Mouse (Mus musculus): Measurements from ENCODE around the gene Mapk8ip3. TPM values are rescaled to one million over a fixed set of nuclear protein-coding genes. Genes with fewer than 3 reads are reported as not detected.

Mapk8ip3 gene
- polyA plus RNA-seq, 1 experiment: 51.7 TPM

DNA sequence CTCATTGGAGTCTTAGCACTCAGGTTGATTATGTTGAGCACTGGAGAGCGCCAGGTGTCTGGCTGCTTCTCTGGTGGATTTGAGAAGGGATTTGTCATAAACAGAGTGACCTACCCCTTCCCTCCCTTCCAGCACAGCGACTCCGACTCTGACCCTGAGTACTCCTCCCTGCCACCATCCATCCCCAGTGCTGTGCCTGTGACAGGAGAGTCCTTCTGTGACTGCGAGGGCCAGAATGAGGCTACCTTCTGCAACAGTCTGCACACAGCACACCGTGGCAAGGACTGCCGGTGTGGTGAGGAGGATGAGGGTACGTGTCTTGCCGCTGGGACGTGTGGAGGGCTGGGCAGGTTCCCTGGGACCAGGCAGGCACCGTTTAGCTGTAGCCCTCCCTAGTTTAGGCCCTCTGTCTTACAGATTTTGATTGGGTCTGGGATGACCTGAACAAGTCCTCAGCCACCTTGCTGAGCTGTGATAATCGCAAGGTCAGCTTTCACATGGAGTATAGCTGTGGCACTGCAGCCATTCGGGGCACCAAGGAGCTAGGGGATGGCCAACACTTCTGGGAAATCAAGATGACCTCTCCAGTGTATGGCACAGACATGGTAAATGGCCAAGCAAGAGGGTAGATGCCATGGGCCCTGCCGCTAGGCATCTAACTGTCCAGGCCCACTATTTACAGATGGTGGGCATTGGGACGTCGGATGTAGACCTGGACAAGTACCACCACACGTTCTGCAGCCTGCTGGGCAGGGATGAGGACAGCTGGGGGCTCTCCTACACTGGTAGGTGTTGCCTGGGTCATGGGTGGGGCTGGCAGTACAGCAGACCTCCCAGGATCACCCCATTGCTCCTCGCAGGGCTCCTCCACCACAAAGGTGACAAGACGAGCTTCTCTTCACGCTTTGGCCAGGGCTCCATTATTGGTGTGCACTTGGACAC is 46.4 kb downstream of the Mapk8ip3 start:
- WGBS: 82% methylated on average over 19 of the region's 19 CpGs
- no peaks in the 10 kb centered on the region for H3K27me3 ChIP-seq (ENCODE audit: control insufficient read depth, insufficient read depth, low read length)
- peaks cover 10% of the 10 kb centered on the region for H3K4me1 ChIP-seq (ENCODE audit: control insufficient read depth, insufficient read depth, insufficient read length, low read length)
- peaks cover 27% of the 10 kb centered on the region for H3K36me3 ChIP-seq (ENCODE audit: control insufficient read depth, insufficient read depth, low read length)
- TF ChIP-seq POLR2A (IDR thresholded peaks at IDR 0.05; ENCODE audit: low read depth, low read length) (no peak), CTCF (IDR thresholded peaks at IDR 0.05; ENCODE audit: extremely low read depth, insufficient read length, insufficient replicate concordance, low read depth, low read length) (no peak)
- H3K27ac ChIP-seq (ENCODE audit: insufficient read depth, low read depth, low read length): no peak overlapping the region
- no peak overlapping the region for H3K4me3 ChIP-seq (ENCODE audit: low read depth, low read length)

DNA sequence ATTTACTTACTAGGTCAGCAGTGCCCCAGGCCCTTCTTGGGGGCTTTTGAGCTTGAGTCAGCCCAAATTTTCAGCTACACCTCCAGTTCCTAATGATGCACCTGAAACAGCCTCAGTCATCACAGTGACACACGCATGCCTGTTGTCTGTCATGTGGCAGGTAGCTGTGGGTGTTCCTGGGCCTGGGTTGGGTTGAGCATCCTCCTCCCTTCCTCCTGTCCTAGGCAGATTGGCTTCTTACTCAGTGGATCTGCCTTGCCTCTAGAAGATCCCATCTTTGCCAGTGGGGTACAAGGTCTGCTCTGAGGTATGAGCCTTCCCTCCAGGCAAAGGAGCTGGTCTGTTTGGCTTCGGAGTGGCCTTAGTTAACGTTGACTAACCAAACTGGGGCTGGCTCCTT is 47.9 kb downstream of the Mapk8ip3 start:
- H3K4me3 ChIP-seq (ENCODE audit: low read depth, low read length): no peak overlapping the region
- H3K27me3 ChIP-seq (ENCODE audit: control insufficient read depth, insufficient read depth, low read length): no peaks in the 10 kb centered on the region
- 75% methylated on average over 3 of the region's 3 CpGs for WGBS
- H3K36me3 ChIP-seq (ENCODE audit: control insufficient read depth, insufficient read depth, low read length): peaks cover 34% of the 10 kb centered on the region
- H3K4me1 ChIP-seq (ENCODE audit: control insufficient read depth, insufficient read depth, insufficient read length, low read length): peaks cover 13% of the 10 kb centered on the region
- no peak overlapping the region for H3K27ac ChIP-seq (ENCODE audit: insufficient read depth, low read depth, low read length)
- no peak for TF ChIP-seq POLR2A (IDR thresholded peaks at IDR 0.05; ENCODE audit: low read depth, low read length)
- TF ChIP-seq CTCF (IDR thresholded peaks at IDR 0.05; ENCODE audit: extremely low read depth, insufficient read length, insufficient replicate concordance, low read depth, low read length): no peak

DNA sequence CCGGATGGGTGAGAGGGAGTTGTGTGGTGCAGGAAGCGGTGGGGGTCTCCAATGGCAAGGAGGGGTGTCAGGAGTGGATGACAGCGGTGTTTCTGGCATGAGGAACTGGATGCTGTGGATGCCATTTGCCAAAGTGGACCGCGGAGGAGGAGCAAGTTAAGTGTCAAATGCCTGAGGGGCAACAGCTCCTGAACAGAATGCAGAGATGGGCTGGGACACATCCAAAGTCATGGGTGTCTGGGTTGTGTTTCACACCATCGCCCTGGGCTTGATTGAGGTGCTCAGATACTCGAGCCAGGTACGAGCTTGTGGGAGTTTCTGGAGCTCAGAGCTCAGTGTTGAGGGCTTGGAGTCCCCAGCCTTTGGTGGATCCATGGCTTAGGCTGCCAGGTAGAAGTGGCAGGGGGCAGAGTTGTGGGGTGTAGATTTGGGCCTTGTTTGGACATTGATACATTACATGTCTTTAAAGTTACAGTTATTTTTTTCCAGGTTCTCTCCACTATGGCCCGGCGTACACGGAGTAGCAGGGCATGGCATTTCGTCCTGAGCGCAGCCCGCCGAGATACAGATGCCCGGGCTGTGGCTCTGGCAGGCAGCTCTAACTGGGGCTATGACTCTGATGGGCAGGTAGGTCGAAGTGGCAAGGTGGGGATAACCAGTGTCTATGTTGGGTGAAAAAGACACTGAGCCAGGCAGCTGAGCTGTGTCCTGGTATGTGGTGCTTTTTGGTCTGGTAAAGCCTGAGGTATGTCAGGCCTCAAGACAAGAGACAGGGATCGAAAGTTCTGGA is 49.3 kb downstream of the Mapk8ip3 start:
- Histone ChIP-seq H3K36me3 (ENCODE audit: control insufficient read depth, insufficient read depth, low read length) (peaks cover 35% of the 10 kb centered on the region), H3K27ac (ENCODE audit: insufficient read depth, low read depth, low read length) (no peak overlapping the region), H3K4me3 (ENCODE audit: low read depth, low read length) (peak overlapping the region; percentile 79), H3K4me1 (ENCODE audit: control insufficient read depth, insufficient read depth, insufficient read length, low read length) (peaks cover 13% of the 10 kb centered on the region), H3K27me3 (ENCODE audit: control insufficient read depth, insufficient read depth, low read length) (no peaks in the 10 kb centered on the region)
- WGBS: 52% methylated on average over 18 of the region's 18 CpGs
- TF ChIP-seq POLR2A (IDR thresholded peaks at IDR 0.05; ENCODE audit: low read depth, low read length) (no peak), CTCF (IDR thresholded peaks at IDR 0.05; ENCODE audit: extremely low read depth, insufficient read length, insufficient replicate concordance, low read depth, low read length) (no peak)

DNA sequence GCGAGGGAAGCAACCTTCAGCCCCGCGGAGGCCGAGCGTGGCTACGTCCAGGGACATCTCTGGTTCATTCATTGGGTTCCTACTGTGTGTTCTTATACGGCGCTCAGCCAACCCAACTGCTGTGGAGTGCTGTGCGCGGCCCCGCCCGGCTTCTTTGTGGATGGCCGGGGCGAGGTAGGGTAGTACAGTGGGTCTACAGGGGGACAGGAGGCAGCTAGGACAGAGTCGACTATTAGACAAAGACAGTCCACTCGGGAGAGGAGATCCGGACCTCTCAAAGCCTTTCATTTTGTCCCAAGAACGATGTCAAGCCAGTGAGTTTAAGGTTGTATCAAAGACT is 49.9 kb downstream of the Mapk8ip3 start:
- H3K4me3 ChIP-seq (ENCODE audit: low read depth, low read length): peak overlapping the region; percentile 79
- H3K27me3 ChIP-seq (ENCODE audit: control insufficient read depth, insufficient read depth, low read length): no peaks in the 10 kb centered on the region
- peaks cover 30% of the 10 kb centered on the region for H3K36me3 ChIP-seq (ENCODE audit: control insufficient read depth, insufficient read depth, low read length)
- WGBS: 0% methylated on average over 18 of the region's 18 CpGs
- H3K27ac ChIP-seq (ENCODE audit: insufficient read depth, low read depth, low read length): peak overlapping the region; percentile 57
- peaks cover 13% of the 10 kb centered on the region for H3K4me1 ChIP-seq (ENCODE audit: control insufficient read depth, insufficient read depth, insufficient read length, low read length)
- no peak for TF ChIP-seq POLR2A (IDR thresholded peaks at IDR 0.05; ENCODE audit: low read depth, low read length)

DNA sequence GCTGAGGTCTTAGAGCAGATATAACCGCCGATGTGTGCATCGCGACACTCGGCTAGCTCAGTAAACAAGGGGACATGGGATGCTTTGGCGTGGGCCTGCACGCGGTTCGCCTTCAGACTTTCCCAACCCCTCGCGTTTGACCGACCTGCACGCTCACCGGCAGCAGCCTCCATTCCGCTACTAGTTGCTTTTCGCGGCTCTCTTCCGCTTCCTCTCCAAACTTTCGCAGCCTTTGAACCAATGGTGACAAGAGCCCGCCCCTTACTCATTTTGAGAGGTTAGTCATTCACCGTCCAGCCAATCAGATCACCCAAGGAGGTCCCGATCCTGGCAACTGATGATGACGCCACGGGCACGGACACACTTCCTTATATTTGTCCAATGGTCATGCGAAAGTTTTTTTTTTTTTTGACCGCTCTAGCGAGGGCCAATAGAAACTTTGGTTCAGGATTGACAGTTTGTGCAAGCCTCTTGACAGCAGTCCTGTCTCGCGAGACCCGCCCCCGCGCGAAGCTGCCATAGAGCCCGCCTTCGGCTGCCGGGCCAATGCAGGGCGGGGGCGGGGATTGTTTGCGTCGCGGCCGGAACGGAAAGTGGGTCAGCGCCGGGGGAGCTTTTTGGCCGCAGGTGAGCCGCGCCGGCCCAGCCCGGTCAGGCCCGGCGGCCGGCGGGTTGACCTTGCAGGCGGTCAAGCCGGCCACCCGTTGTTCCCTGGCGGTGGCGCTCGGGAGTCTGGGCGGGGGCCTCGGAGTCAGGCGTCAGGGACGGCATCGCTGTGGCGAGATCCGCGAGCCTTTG is 50.4 kb downstream of the Mapk8ip3 start, which contains the start of the genes Nubp2 and Spsb3:
Gene Nubp2, minus strand, starts transcription at position 216 of the 798 bp plus-strand sequence.
Gene Spsb3, plus strand, starts transcription at position 510 of the 798 bp plus-strand sequence.
- H3K4me3 ChIP-seq (ENCODE audit: low read depth, low read length): peak within 1 kb of the TSS; percentile 90
- no peaks in the 10 kb centered on the region for H3K27me3 ChIP-seq (ENCODE audit: control insufficient read depth, insufficient read depth, low read length)
- H3K36me3 ChIP-seq (ENCODE audit: control insufficient read depth, insufficient read depth, low read length): peaks cover 29% of the 10 kb centered on the region
- under 1% methylated on average over 69 of the region's 69 CpGs for WGBS
- peak within 1 kb of the TSS; percentile 57 for H3K27ac ChIP-seq (ENCODE audit: insufficient read depth, low read depth, low read length)
- H3K4me1 ChIP-seq (ENCODE audit: control insufficient read depth, insufficient read depth, insufficient read length, low read length): peaks cover 13% of the 10 kb centered on the region
- no peak for TF ChIP-seq CTCF (IDR thresholded peaks at IDR 0.05; ENCODE audit: extremely low read depth, insufficient read length, insufficient replicate concordance, low read depth, low read length)
- TF ChIP-seq POLR2A (IDR thresholded peaks at IDR 0.05; ENCODE audit: low read depth, low read length): peak; percentile 62

DNA sequence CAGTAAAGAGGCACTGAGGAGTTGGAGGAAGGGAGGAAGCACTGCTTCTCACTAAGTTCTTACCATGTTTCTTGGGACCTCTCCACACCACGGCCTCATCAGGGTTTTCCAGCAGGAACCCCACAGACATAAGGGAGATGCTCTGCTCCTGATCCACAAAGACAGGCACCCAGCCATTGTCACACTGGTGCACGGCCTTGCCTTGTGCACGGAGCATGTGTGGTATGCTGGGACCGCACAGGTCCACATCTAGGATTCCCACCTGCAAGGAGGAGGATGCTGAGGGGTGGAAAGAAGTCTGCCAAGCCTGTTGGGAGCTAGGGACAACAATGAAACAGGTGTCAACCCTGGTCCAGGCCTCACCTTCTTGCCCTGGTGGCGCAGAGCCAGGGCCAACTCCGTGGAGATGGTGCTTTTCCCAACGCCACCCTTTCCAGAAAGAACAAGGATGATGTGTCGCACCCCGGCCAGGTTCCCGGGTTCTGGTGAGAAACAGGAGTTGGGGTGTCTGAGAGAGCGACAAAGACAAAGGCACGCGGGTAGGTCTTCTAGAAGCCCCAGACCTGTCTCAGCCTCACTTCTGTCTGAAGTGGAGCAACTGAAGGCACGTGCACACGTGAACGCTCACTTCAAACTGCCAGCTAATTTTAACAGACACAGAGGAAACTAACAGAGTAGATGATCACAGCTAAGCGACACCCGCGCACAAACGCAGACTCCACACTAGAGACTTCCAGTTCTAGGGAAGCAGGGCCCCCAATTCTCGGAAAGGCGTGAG is 51.2 kb downstream of the Mapk8ip3 start:
- peak overlapping the region; percentile 90 for H3K4me3 ChIP-seq (ENCODE audit: low read depth, low read length)
- H3K27ac ChIP-seq (ENCODE audit: insufficient read depth, low read depth, low read length): peak overlapping the region; percentile 9; the same call in 1 of the 2 replicates
- WGBS: 15% methylated on average over 22 of the region's 22 CpGs

More for the DNA sequence above, 51.2 kb downstream of the Mapk8ip3 start:
- TF ChIP-seq POLR2A (IDR thresholded peaks at IDR 0.05; ENCODE audit: low read depth, low read length) (no peak), CTCF (IDR thresholded peaks at IDR 0.05; ENCODE audit: extremely low read depth, insufficient read length, insufficient replicate concordance, low read depth, low read length) (no peak)
- H3K27me3 ChIP-seq (ENCODE audit: control insufficient read depth, insufficient read depth, low read length): no peaks in the 10 kb centered on the region
- peaks cover 21% of the 10 kb centered on the region for H3K36me3 ChIP-seq (ENCODE audit: control insufficient read depth, insufficient read depth, low read length)
- H3K4me1 ChIP-seq (ENCODE audit: control insufficient read depth, insufficient read depth, insufficient read length, low read length): peaks cover 13% of the 10 kb centered on the region

Data from small intestine, adult 2 months (tissue).